Mouse (Mus musculus): Measurements from ENCODE around the gene Cd84. TPM values are rescaled to one million over a fixed set of nuclear protein-coding genes. Genes with fewer than 3 reads are reported as not detected.
A peak's percentile ranks its signal among the peaks of the same experiment; 100 is the strongest.

The Cd84 gene
- polyA plus RNA-seq, 1 experiment from 2014 or later = 2.1 TPM

DNA sequence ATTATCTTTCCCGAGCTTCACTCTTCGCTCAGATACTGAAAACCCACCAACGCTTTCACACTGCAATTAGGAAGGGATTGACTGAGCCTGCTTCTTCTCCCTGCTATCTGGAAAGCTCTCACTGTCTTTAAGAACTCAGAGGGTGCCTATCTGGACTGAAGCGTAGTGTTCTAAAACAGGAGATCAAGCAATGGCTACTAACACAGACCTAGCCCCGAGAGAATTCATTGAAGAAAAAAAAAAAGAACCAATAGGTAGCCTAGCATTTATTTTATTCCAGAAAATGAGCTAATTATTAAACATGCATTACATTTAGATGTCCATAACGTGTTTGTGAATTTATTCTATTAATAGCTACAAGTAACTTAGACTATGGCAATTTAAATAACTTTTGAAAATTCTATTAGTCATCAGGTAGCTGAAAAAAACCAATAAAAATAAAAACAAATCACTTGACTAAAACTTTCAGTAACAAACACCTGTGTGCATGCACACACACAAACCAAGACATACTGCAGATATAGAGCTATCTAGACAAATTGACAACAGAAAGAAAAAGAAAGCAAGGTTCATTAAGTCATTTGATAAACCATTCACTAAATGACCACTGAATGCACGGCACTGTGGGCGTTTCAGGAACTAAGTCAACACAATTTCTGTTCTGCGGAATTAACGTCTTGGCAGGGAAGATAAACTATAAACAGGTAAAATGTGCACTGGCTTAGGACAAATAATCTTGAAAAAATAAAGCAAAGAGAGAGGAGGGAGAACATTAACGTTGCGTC lies 78.8 kb downstream of the Cd84 start:
- H3K27me3 ChIP-seq (ENCODE audit: control insufficient read depth, insufficient read depth, low read length) = no peaks in the 10 kb centered on the region
- H3K4me1 ChIP-seq (ENCODE audit: control insufficient read depth in 2 of 2, insufficient read depth in 2 of 2, low read length in 2 of 2) = no peaks in the 10 kb centered on the region
- peak overlapping the region; percentile 49 for H3K4me2 ChIP-seq (ENCODE audit: low read length)
- no peaks in the 10 kb centered on the region for H3K9me3 ChIP-seq (ENCODE audit: control insufficient read depth, low read length)
- ATAC-seq (ENCODE audit: insufficient number of reproducible peaks, insufficient read depth, low FRiP score, low read depth) = no peak
- H3K4me3 ChIP-seq (ENCODE audit: control insufficient read depth in 1 of 2, insufficient read depth in 1 of 2, low read depth in 1 of 2, low read length in 2 of 2) = no peak overlapping the region
- no peaks in the 10 kb centered on the region for H3K36me3 ChIP-seq (ENCODE audit: control insufficient read depth, insufficient read depth, low read length)
- H3K27ac ChIP-seq (replicated peaks in 1 of 2; ENCODE audit: control insufficient read depth in 1 of 2, insufficient read depth in 1 of 2, low read depth in 2 of 2, low read length in 2 of 2) = no peak overlapping the region
- H3K9ac ChIP-seq (ENCODE audit: low read length) = no peak overlapping the region
- WGBS = 61% methylated on average over 12 of the region's 12 CpGs

DNA sequence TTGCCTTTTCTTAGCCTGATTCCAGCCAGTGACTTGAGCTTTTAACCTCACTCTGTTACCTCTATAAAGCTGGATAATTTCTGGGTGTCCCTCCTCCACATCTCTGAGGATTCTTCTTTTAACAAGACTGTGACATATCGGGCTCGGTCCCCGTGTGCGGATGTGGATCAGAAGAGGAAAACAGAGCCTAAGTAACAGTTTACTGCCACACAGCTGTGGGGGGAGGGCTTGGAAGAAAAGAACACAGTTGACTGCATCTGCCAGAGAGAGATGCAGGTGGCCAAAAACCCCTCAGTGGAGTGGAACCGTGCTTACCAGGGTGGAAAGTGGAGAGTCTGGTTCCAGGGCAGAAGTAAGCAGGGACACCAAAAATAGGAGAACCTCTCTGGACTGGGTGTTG lies 79.7 kb downstream of the Cd84 start:
- Histone ChIP-seq H3K4me3 (ENCODE audit: control insufficient read depth in 1 of 2, insufficient read depth in 1 of 2, low read depth in 1 of 2, low read length in 2 of 2) (no peak overlapping the region), H3K9me3 (ENCODE audit: control insufficient read depth, low read length) (no peaks in the 10 kb centered on the region), H3K36me3 (ENCODE audit: control insufficient read depth, insufficient read depth, low read length) (no peaks in the 10 kb centered on the region), H3K27ac (replicated peaks in 1 of 2; ENCODE audit: control insufficient read depth in 1 of 2, insufficient read depth in 1 of 2, low read depth in 2 of 2, low read length in 2 of 2) (no peak overlapping the region), H3K4me1 (ENCODE audit: control insufficient read depth in 2 of 2, insufficient read depth in 2 of 2, low read length in 2 of 2) (no peaks in the 10 kb centered on the region), H3K4me2 (ENCODE audit: low read length) (no peak overlapping the region), H3K27me3 (ENCODE audit: control insufficient read depth, insufficient read depth, low read length) (no peaks in the 10 kb centered on the region), H3K9ac (ENCODE audit: low read length) (no peak overlapping the region)
- 82% methylated on average over 5 of the region's 5 CpGs for WGBS
- ATAC-seq (ENCODE audit: insufficient number of reproducible peaks, insufficient read depth, low FRiP score, low read depth) = no peak

DNA sequence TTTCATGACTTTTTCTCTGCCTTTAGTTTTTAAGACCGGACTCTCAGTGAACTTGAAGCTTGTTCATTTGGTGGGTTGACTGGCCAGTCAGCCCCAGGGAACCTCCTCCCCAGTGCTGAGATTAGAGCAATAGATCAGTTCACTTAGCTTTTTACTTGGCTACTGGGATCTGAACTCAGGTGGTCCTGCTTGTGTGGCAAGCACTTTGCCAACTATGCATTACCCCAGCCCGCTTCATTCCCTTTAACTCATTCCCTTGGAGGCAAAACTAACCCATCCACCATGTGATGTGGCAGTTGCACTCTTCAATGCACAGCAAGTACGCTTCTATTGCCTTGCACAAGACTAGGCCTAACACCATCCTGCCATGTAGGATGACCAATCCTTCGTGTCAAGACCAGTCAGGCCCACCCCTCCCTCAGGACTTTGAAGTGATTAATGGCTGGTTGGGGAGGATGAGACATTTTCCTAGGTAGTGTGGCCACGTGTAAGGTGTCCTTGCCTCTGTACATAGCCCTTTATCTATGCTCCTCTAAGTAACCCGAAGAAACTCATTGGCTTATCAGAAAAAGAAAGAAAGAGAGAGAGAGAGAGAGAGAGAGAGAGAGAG lies 80.5 kb downstream of the Cd84 start:
- Histone ChIP-seq H3K9ac (ENCODE audit: low read length) (no peak overlapping the region), H3K36me3 (ENCODE audit: control insufficient read depth, insufficient read depth, low read length) (no peaks in the 10 kb centered on the region), H3K9me3 (ENCODE audit: control insufficient read depth, low read length) (no peaks in the 10 kb centered on the region), H3K27ac (replicated peaks in 1 of 2; ENCODE audit: control insufficient read depth in 1 of 2, insufficient read depth in 1 of 2, low read depth in 2 of 2, low read length in 2 of 2) (no peak overlapping the region), H3K4me3 (ENCODE audit: control insufficient read depth in 1 of 2, insufficient read depth in 1 of 2, low read depth in 1 of 2, low read length in 2 of 2) (no peak overlapping the region), H3K4me2 (ENCODE audit: low read length) (no peak overlapping the region), H3K27me3 (ENCODE audit: control insufficient read depth, insufficient read depth, low read length) (no peaks in the 10 kb centered on the region), H3K4me1 (ENCODE audit: control insufficient read depth in 2 of 2, insufficient read depth in 2 of 2, low read length in 2 of 2) (no peaks in the 10 kb centered on the region)
- ATAC-seq (ENCODE audit: insufficient number of reproducible peaks, insufficient read depth, low FRiP score, low read depth) = no peak
- WGBS = 79% methylated on average over 6 of the region's 6 CpGs

DNA sequence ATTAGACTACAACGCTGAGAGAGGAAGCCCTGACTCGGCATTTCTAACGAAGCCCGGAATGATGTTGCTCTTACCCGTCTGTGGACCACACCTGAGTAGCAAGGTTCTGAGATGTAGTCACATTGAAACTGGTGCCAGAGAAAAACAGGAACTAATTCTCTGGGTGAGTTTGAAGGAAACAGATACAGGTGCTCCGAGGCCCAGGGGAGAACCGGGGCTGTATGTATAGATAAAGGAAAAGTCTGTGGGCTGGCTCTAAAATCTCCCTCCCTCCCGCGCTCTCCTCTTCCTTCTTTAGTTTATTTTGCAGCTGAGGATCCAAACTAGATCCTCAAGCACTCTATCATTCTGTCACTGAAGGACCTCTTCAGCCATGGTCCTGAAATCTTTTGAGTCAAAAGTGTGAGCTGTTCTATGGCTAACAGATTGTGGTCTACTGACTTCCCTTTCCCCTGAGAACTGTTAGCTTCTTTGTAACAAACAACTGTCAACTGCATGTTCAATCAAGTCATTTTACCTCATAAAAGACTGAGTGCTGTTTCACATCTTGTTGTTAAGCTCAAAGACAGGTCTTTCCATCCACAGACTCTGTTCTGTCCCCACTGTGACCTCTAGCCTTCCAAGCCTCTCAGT lies 81.6 kb downstream of the Cd84 start:
- H3K4me2 ChIP-seq (ENCODE audit: low read length) = no peak overlapping the region
- no peaks in the 10 kb centered on the region for H3K27me3 ChIP-seq (ENCODE audit: control insufficient read depth, insufficient read depth, low read length)
- H3K9me3 ChIP-seq (ENCODE audit: control insufficient read depth, low read length) = no peaks in the 10 kb centered on the region
- H3K36me3 ChIP-seq (ENCODE audit: control insufficient read depth, insufficient read depth, low read length) = no peaks in the 10 kb centered on the region
- H3K27ac ChIP-seq (replicated peaks in 1 of 2; ENCODE audit: control insufficient read depth in 1 of 2, insufficient read depth in 1 of 2, low read depth in 2 of 2, low read length in 2 of 2) = no peak overlapping the region
- 77% methylated on average over 9 of the region's 9 CpGs for WGBS
- no peak for ATAC-seq (ENCODE audit: insufficient number of reproducible peaks, insufficient read depth, low FRiP score, low read depth)
- no peaks in the 10 kb centered on the region for H3K4me1 ChIP-seq (ENCODE audit: control insufficient read depth in 2 of 2, insufficient read depth in 2 of 2, low read length in 2 of 2)
- H3K9ac ChIP-seq (ENCODE audit: low read length) = no peak overlapping the region
- H3K4me3 ChIP-seq (ENCODE audit: control insufficient read depth in 1 of 2, insufficient read depth in 1 of 2, low read depth in 1 of 2, low read length in 2 of 2) = no peak overlapping the region

DNA sequence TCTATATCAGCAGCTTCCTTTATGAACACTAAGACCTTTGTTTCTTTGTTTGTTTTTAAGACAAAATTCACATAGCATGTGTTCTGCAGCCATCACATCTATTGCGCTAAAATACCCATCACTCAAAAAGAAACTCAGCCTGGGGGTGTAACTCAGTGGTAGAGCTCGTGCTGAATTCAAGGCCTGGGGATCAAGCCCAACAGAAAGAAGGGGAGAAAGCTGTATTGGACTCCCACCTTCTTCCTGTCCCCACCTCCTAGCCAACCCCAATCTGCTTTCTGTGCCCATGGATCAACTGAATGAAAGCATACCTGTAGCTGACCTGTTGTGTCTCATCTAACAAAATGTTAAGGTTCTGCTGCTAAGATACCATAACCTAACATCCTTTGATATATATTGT lies 82.1 kb downstream of the Cd84 start:
- Histone ChIP-seq H3K9me3 (ENCODE audit: control insufficient read depth, low read length) (no peaks in the 10 kb centered on the region), H3K27me3 (ENCODE audit: control insufficient read depth, insufficient read depth, low read length) (no peaks in the 10 kb centered on the region), H3K27ac (replicated peaks in 1 of 2; ENCODE audit: control insufficient read depth in 1 of 2, insufficient read depth in 1 of 2, low read depth in 2 of 2, low read length in 2 of 2) (no peak overlapping the region), H3K4me3 (ENCODE audit: control insufficient read depth in 1 of 2, insufficient read depth in 1 of 2, low read depth in 1 of 2, low read length in 2 of 2) (no peak overlapping the region), H3K36me3 (ENCODE audit: control insufficient read depth, insufficient read depth, low read length) (no peaks in the 10 kb centered on the region), H3K9ac (ENCODE audit: low read length) (no peak overlapping the region), H3K4me1 (ENCODE audit: control insufficient read depth in 2 of 2, insufficient read depth in 2 of 2, low read length in 2 of 2) (no peaks in the 10 kb centered on the region), H3K4me2 (ENCODE audit: low read length) (no peak overlapping the region)
- WGBS = 82% methylated on average over 2 of the region's 2 CpGs
- ATAC-seq (ENCODE audit: insufficient number of reproducible peaks, insufficient read depth, low FRiP score, low read depth) = no peak

DNA sequence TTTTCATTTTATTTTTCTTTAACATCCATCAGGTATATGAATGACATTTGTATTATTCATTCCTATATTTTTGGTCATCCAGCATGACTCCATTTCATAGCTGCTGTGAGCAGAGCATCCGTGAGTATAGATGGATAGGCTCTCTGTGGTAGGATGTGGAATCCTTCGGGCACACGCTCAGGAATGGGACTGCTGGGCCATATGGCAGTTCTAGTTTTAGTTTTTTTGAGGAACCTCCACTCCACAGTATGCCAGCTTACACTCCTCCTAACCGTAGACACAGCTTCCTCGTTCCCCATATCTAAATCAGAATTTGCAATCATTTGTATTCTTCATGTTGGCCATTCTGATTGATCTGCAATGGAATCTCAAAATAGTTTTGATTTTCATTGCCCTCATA lies 83.3 kb downstream of the Cd84 start:
- H3K9ac ChIP-seq (ENCODE audit: low read length) = no peak overlapping the region

DNA sequence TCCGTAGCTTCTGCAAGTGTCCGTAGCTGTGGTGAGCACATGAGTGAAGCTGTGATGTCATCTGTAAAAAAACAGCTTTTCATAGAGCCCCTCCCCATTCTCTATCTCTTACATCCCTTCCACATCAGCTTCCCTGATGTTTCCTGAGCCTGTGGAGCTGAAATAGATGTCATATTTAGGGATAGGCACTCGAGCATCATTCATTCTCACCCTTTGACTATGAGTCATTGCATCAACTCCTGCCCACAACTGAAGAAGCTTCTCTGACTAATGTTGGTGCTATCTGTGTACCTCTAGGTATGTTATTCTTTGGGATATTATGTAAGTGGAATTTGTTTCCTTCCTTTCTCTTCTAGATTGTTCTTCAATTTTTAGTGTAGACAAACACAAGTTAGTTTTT lies 85.4 kb downstream of the Cd84 start:
- 66% methylated on average over 3 of the region's 3 CpGs for WGBS
- Histone ChIP-seq H3K4me2 (ENCODE audit: low read length) (no peak overlapping the region), H3K4me1 (ENCODE audit: control insufficient read depth in 2 of 2, insufficient read depth in 2 of 2, low read length in 2 of 2) (no peaks in the 10 kb centered on the region), H3K9ac (ENCODE audit: low read length) (no peak overlapping the region), H3K27ac (replicated peaks in 1 of 2; ENCODE audit: control insufficient read depth in 1 of 2, insufficient read depth in 1 of 2, low read depth in 2 of 2, low read length in 2 of 2) (no peak overlapping the region), H3K4me3 (ENCODE audit: control insufficient read depth in 1 of 2, insufficient read depth in 1 of 2, low read depth in 1 of 2, low read length in 2 of 2) (no peak overlapping the region), H3K36me3 (ENCODE audit: control insufficient read depth, insufficient read depth, low read length) (no peaks in the 10 kb centered on the region), H3K27me3 (ENCODE audit: control insufficient read depth, insufficient read depth, low read length) (no peaks in the 10 kb centered on the region), H3K9me3 (ENCODE audit: control insufficient read depth, low read length) (no peaks in the 10 kb centered on the region)
- no peak for ATAC-seq (ENCODE audit: insufficient number of reproducible peaks, insufficient read depth, low FRiP score, low read depth)

More for the DNA sequence above, 83.3 kb downstream of the Cd84 start:
- Histone ChIP-seq H3K9me3 (ENCODE audit: control insufficient read depth, low read length) (no peaks in the 10 kb centered on the region), H3K27ac (replicated peaks in 1 of 2; ENCODE audit: control insufficient read depth in 1 of 2, insufficient read depth in 1 of 2, low read depth in 2 of 2, low read length in 2 of 2) (no peak overlapping the region), H3K4me3 (ENCODE audit: control insufficient read depth in 1 of 2, insufficient read depth in 1 of 2, low read depth in 1 of 2, low read length in 2 of 2) (no peak overlapping the region), H3K36me3 (ENCODE audit: control insufficient read depth, insufficient read depth, low read length) (no peaks in the 10 kb centered on the region), H3K4me2 (ENCODE audit: low read length) (no peak overlapping the region), H3K27me3 (ENCODE audit: control insufficient read depth, insufficient read depth, low read length) (no peaks in the 10 kb centered on the region), H3K4me1 (ENCODE audit: control insufficient read depth in 2 of 2, insufficient read depth in 2 of 2, low read length in 2 of 2) (no peaks in the 10 kb centered on the region)
- WGBS = 86% methylated on average over 5 of the region's 5 CpGs
- ATAC-seq (ENCODE audit: insufficient number of reproducible peaks, insufficient read depth, low FRiP score, low read depth) = no peak

Data from heart, embryonic 14.5 days (tissue).